Mouse (Mus musculus) kidney, embryonic 15.5 days (tissue): ENCODE data around the gene Efhd1. TPM values are rescaled to one million over a fixed set of nuclear protein-coding genes. Genes with fewer than 3 reads are reported as not detected.

Experiments used
- ATAC-seq: fragments of 200-750 bp; cut with Nextera tagmentation; replicated peaks from 2 replicates; pipeline ENCODE4 v1.8.0; 2017; ENCODE audit warnings: moderate TSS enrichment; ENCODE audit not compliant: low FRiP score
- H3K27ac ChIP-seq: fragments of 300-500 bp; sonication (generic); 2 replicates; pipeline ENCODE4 v1.5.1; 2015; ENCODE audit warnings: mild to moderate bottlenecking, inconsistent platforms
- H3K27me3 ChIP-seq: fragments of 300-500 bp; sonication (generic); 2 replicates; pipeline ENCODE4 v1.6.1; 2015; ENCODE audit warnings: inconsistent platforms
- H3K36me3 ChIP-seq: fragments of 300-500 bp; sonication (generic); 2 replicates; pipeline ENCODE4 v1.6.1; 2015; ENCODE audit warnings: inconsistent platforms
- H3K4me1 ChIP-seq: fragments of 300-500 bp; sonication (generic); 2 replicates; pipeline ENCODE4 v1.6.1; 2015; ENCODE audit warnings: inconsistent platforms
- H3K4me2 ChIP-seq: fragments of 300-500 bp; sonication (generic); 2 replicates; pipeline ENCODE4 v1.6.1; 2015; ENCODE audit warnings: moderate library complexity, mild to moderate bottlenecking, inconsistent platforms
- H3K4me3 ChIP-seq: fragments of 300-500 bp; sonication (generic); replicated peaks from 2 replicates; pipeline ENCODE4 v1.5.1; 2015; ENCODE audit warnings: mild to moderate bottlenecking, inconsistent platforms
- H3K9ac ChIP-seq: fragments of 300-500 bp; sonication (generic); 2 replicates; pipeline ENCODE4 v1.6.1; 2015; ENCODE audit warnings: mild to moderate bottlenecking, inconsistent platforms
- H3K9me3 ChIP-seq: fragments of 300-500 bp; sonication (generic); replicated peaks from 2 replicates; pipeline ENCODE4 v1.6.1; 2016; ENCODE audit warnings: inconsistent platforms
- WGBS: fragments of 180-500 bp; shearing (Covaris S2); methylation state at CpG from one replicate; pipeline ENCODE4 v1.1.7; 2015; ENCODE audit warnings: mixed read lengths; 5-methylcytosine and 5-hydroxymethylcytosine counted together
- polyA plus RNA-seq: library from polyadenylated mRNA; unstranded; fragments of >200 nt; fragmentation: Nextera tagmentation; extraction: Ambion mirVana; gene quantifications from 2 replicates; pipeline ENCODE4 v1.2.1, GENCODE M21; 2015

Gene Efhd1
- polyA plus RNA-seq = 5.7 and 5.8 TPM in 2 replicates

- Histone ChIP-seq H3K9ac (peak within 1 kb of the TSS; percentile 29), H3K4me3 (peak within 1 kb of the TSS; percentile 49), H3K36me3 (no peaks in the 10 kb centered on the region), H3K27ac (no peak within 1 kb of the TSS), H3K9me3 (no peaks in the 10 kb centered on the region), H3K27me3 (peaks cover 89% of the 10 kb centered on the region), H3K4me2 (peak within 1 kb of the TSS; percentile 85), H3K4me1 (peaks cover 35% of the 10 kb centered on the region)
- peak; percentile 66 for ATAC-seq
- under 1% methylated on average over 70 of the region's 70 CpGs for WGBS
Measured at GRCm38 (mm10) chr1:87264134-87265006, at the start of gene Efhd1. Gene Efhd1 (plus strand): TSS chr1:87264363.

GRCm38 (mm10) chr1:87214748-87215147 lies 49.4 kb upstream of the Efhd1 start:
- Histone ChIP-seq H3K4me1 (peaks cover 37% of the 10 kb centered on the region), H3K27ac (peak overlapping the region; percentile 100), H3K9ac (peak overlapping the region; percentile 99), H3K4me3 (peak overlapping the region; percentile 91), H3K27me3 (no peaks in the 10 kb centered on the region), H3K4me2 (peak overlapping the region; percentile 69), H3K9me3 (no peaks in the 10 kb centered on the region), H3K36me3 (peaks cover 15% of the 10 kb centered on the region)
- WGBS = 12% methylated on average over 4 of the region's 4 CpGs
- ATAC-seq = no peak

- Histone ChIP-seq H3K4me2 (no peak overlapping the region), H3K4me1 (peaks cover 35% of the 10 kb centered on the region), H3K27me3 (no peaks in the 10 kb centered on the region), H3K9me3 (no peaks in the 10 kb centered on the region), H3K9ac (no peak overlapping the region), H3K27ac (0 out of 2 replicates have a peak overlapping the region, but pooled peaks have one; percentile 28), H3K36me3 (peaks cover 47% of the 10 kb centered on the region), H3K4me3 (no peak overlapping the region)
- 54% methylated on average over 3 of the region's 3 CpGs for WGBS
- no peak for ATAC-seq
Measured at GRCm38 (mm10) chr1:87217938-87218337, 46.2 kb upstream of the Efhd1 start.

- H3K27ac ChIP-seq = no peak overlapping the region
- H3K4me1 ChIP-seq = no peaks in the 10 kb centered on the region
- no peak overlapping the region for H3K9ac ChIP-seq
- WGBS = 94% methylated on average over 8 of the region's 8 CpGs
- H3K9me3 ChIP-seq = no peaks in the 10 kb centered on the region
- H3K4me2 ChIP-seq = no peak overlapping the region
- H3K27me3 ChIP-seq = no peaks in the 10 kb centered on the region
- H3K36me3 ChIP-seq = peaks cover 99% of the 10 kb centered on the region
- no peak overlapping the region for H3K4me3 ChIP-seq
- ATAC-seq = no peak
Measured at GRCm38 (mm10) chr1:87225739-87226138, 38.4 kb upstream of the Efhd1 start.

GRCm38 (mm10) chr1:87226409-87227159 lies 37.6 kb upstream of the Efhd1 start:
- H3K4me1 ChIP-seq = no peaks in the 10 kb centered on the region
- peaks cover 98% of the 10 kb centered on the region for H3K36me3 ChIP-seq
- H3K9me3 ChIP-seq = no peaks in the 10 kb centered on the region
- 98% methylated on average over 1 of the region's 1 CpGs for WGBS
- no peaks in the 10 kb centered on the region for H3K27me3 ChIP-seq
- no peak overlapping the region for H3K4me2 ChIP-seq
- H3K27ac ChIP-seq = no peak overlapping the region
- no peak for ATAC-seq
- H3K4me3 ChIP-seq = no peak overlapping the region
- H3K9ac ChIP-seq = no peak overlapping the region

GRCm38 (mm10) chr1:87227160-87227550 lies 37.0 kb upstream of the Efhd1 start:
- no peak for ATAC-seq
- 93% methylated on average over 3 of the region's 3 CpGs for WGBS
- Histone ChIP-seq H3K4me2 (no peak overlapping the region), H3K9me3 (no peaks in the 10 kb centered on the region), H3K27ac (no peak overlapping the region), H3K9ac (no peak overlapping the region), H3K36me3 (peaks cover 96% of the 10 kb centered on the region), H3K4me1 (0 out of 2 replicates have a peak, but pooled peaks cover 4% of the 10 kb centered on the region), H3K27me3 (no peaks in the 10 kb centered on the region), H3K4me3 (no peak overlapping the region)

- H3K9me3 ChIP-seq = no peaks in the 10 kb centered on the region
- 0 out of 2 replicates have a peak, but pooled peaks cover 8% of the 10 kb centered on the region for H3K4me1 ChIP-seq
- ATAC-seq = no peak
- no peaks in the 10 kb centered on the region for H3K27me3 ChIP-seq
- H3K4me3 ChIP-seq = no peak overlapping the region
- H3K4me2 ChIP-seq = no peak overlapping the region
- WGBS = 86% methylated on average over 5 of the region's 5 CpGs
- peaks cover 97% of the 10 kb centered on the region for H3K36me3 ChIP-seq
- no peak overlapping the region for H3K9ac ChIP-seq
- H3K27ac ChIP-seq = no peak overlapping the region
Measured at GRCm38 (mm10) chr1:87230606-87231005, 33.6 kb upstream of the Efhd1 start.

GRCm38 (mm10) chr1:87232197-87232596 lies 32.0 kb upstream of the Efhd1 start:
- no peaks in the 10 kb centered on the region for H3K27me3 ChIP-seq
- 0 out of 2 replicates have a peak, but pooled peaks cover 8% of the 10 kb centered on the region for H3K4me1 ChIP-seq
- ATAC-seq = peak; percentile 81
- no peak overlapping the region for H3K4me3 ChIP-seq
- H3K9ac ChIP-seq = no peak overlapping the region
- no peak overlapping the region for H3K4me2 ChIP-seq
- no peaks in the 10 kb centered on the region for H3K9me3 ChIP-seq
- no peak overlapping the region for H3K27ac ChIP-seq
- H3K36me3 ChIP-seq = peaks cover 94% of the 10 kb centered on the region
- 48% methylated on average over 7 of the region's 7 CpGs for WGBS

- Histone ChIP-seq H3K9ac (no peak overlapping the region), H3K36me3 (peaks cover 48% of the 10 kb centered on the region), H3K4me2 (no peak overlapping the region), H3K4me1 (no peaks in the 10 kb centered on the region), H3K27me3 (no peaks in the 10 kb centered on the region), H3K9me3 (no peaks in the 10 kb centered on the region), H3K4me3 (no peak overlapping the region), H3K27ac (no peak overlapping the region)
- ATAC-seq = no peak
- 72% methylated on average over 8 of the region's 8 CpGs for WGBS
Measured at GRCm38 (mm10) chr1:87239056-87239455, 25.1 kb upstream of the Efhd1 start.

GRCm38 (mm10) chr1:87243021-87243420 lies 21.1 kb upstream of the Efhd1 start:
- H3K27ac ChIP-seq = no peak overlapping the region
- WGBS = 89% methylated on average over 8 of the region's 8 CpGs
- no peak for ATAC-seq

GRCm38 (mm10) chr1:87245430-87245829 lies 18.7 kb upstream of the Efhd1 start:
- Histone ChIP-seq H3K9me3 (no peaks in the 10 kb centered on the region), H3K36me3 (no peaks in the 10 kb centered on the region), H3K27ac (no peak overlapping the region), H3K4me3 (no peak overlapping the region), H3K4me1 (peaks cover 3% of the 10 kb centered on the region; the same call in 1 of the 2 replicates), H3K4me2 (no peak overlapping the region), H3K27me3 (no peaks in the 10 kb centered on the region), H3K9ac (no peak overlapping the region)
- WGBS = 38% methylated on average over 1 of the region's 1 CpGs
- ATAC-seq = no peak

More at GRCm38 (mm10) chr1:87243021-87243420, 21.1 kb upstream of the Efhd1 start:
- Histone ChIP-seq H3K9me3 (no peaks in the 10 kb centered on the region), H3K4me2 (no peak overlapping the region), H3K27me3 (no peaks in the 10 kb centered on the region), H3K36me3 (peaks cover 11% of the 10 kb centered on the region), H3K4me3 (no peak overlapping the region), H3K9ac (no peak overlapping the region), H3K4me1 (peaks cover 3% of the 10 kb centered on the region; the same call in 1 of the 2 replicates)
